Mouse (Mus musculus) stomach, postnatal 0 days (tissue): ENCODE measurements at regions not wholly inside any gene's neighbourhood (a gene's known extent, or its start where the extent isn't known, plus 50 kb on each side); places are given as distances from the start of the nearest gene placed in this dataset.

ENCODE experiments used
- CTCF ChIP-seq: IDR thresholded peaks from 2 replicates; pipeline ENCODE4 v1.5.1; 2016; ENCODE audit warnings: antibody characterized with exemption, low read depth, mild to moderate bottlenecking, moderate library complexity
- EP300 ChIP-seq: optimal IDR thresholded peaks from 2 replicates; pipeline ENCODE3; 2016; ENCODE audit warnings: antibody characterized with exemption

DNA sequence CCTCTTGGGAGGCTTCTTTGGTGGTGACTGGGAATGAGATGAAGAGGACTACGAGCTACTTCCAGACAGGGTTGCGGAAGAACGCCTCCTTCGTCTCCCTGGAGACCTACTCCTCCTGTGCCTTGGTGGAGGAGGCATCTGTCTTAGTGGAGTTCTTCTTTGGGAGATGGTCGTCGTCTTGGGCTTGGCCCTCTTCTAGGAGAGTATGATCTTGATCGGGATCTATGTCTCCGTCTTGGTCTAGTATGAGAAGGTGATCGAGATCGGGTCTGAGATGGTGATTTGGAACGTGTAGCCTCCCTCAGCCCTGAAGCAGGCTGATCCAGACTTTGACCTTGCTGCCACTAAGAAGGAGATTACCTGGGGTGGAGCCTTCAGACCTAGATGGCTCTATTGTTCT is 276.3 kb downstream of the 1810013L24Rik start:
- TF ChIP-seq CTCF (no peak), EP300 (no peak)
